Mouse (Mus musculus) activated CD4-positive, CD25-positive, alpha-beta regulatory T cell, adult 9 weeks (primary cell): ENCODE results near the gene Hadh. TPM values are rescaled to one million over a fixed set of nuclear protein-coding genes. Genes with fewer than 3 reads are reported as not detected.

Experiments
- polyA plus RNA-seq: library from polyadenylated mRNA; unstranded; fragments of 100-300 nt; shearing (Covaris generic); gene quantifications from one replicate; pipeline ENCODE4 v1.2.1, GENCODE M21; 2017

Gene Hadh
- polyA plus RNA-seq: 68.3 TPM

DNA sequence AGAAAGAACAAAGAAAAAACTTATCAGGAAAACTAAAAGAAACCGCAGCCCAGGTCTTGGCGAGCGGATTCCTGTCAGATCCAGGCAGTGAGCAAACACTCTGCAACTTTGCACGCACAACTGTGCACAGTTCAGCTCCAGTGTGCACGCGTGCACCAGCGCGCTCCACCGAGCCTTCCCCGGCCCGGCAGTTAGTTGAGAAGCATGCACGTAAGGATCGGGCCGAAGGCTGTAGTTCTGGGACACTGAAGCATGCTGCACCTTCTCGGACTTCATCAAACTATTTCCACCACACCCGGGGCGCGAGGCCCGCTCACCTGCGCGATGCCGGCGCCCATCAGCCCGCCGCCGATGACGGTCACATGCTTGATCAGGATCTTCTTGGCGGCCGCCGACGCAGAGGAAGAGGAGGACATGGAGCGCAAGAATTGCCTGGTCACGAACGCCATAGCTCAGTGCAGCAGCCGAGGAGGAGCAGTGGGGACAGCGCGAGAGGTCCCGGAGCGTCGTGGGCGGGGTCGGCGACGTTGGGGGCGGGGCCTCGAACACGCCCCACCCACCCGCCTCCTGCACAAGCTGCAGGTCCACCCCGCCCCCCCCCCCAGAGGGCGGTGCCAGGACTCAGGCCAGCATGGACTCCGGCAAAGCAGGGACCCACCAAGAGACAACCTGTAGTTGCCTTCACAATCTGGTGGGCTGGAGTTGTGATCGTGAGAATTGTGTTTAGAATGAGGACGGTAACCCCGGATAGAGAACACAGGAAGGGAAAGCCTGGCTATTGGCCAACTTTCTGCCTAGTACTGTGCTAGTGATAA, at the start of gene Hadh:
TSS of gene Hadh (minus strand) at position 543 of the 815 bp plus-strand sequence.

DNA sequence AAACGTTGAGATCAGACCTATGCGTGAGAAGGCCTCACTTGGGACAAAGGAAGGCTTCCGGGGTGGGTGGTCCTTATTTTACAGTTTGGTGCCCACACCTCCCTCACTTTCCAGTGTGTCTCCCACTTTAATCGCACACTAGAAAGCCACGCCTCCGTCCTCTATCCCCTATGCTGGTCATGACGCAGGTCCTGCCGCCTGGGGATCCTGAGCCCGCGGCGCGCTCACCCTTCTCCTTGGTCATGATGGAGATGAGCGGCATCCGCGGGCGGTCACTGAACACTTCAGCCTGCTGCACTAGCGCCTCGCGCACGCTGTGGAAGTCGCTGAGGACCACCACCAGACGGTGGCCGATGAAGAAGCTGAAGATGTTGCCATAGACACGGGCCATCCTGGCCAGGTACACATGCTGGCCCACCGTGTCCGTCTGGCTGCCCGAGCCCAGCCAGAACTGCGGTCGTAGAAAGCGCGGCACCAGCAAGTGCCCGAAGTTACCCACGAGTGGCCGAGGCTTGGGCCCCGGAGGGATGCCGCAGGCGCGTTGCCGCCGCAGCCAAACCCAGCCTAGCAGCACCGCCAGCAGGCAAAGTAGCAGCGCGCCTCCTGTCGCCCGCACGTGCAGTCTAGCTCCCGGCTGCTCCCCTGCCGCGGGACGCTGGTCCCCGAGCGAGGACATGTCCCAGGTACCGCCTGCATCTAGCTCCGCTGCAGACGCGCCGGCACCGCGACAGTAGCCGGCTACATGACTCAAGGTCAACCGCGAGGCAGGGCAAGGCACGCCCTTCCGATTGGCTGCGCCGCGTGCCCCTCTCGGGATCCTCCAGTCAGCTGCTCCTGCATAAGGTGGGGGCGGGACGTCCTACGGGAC, 30.8 kb upstream of the Hadh start, which contains the start of gene Cyp2u1:
TSS of gene Cyp2u1 (minus strand) at position 776 of the 868 bp plus-strand sequence.

Other genes with a start within 250 kb of the Hadh start
- gene Lef1, start 161.6 kb downstream of the Hadh start, polyA plus RNA-seq: 261 TPM
- gene Cyp2u1, start 31.1 kb upstream of the Hadh start, polyA plus RNA-seq: 0.57 TPM
- gene Sgms2, start 219.3 kb upstream of the Hadh start, polyA plus RNA-seq: 0.16 TPM